Mouse (Mus musculus): ENCODE data around the gene Ano5. TPM values are rescaled to one million over a fixed set of nuclear protein-coding genes. Genes with fewer than 3 reads are reported as not detected.

The Ano5 gene
- total and polyA plus RNA-seq, 3 experiments, result 0.11 TPM; not detected in 2

GRCm38 (mm10) chr7:51632543-51633229 is 121.9 kb downstream of the Ano5 start:
- Histone ChIP-seq H3K4me1 (ENCODE audit: insufficient read depth, low read depth, low read length) (no peaks in the 10 kb centered on the region), H3K27me3 (ENCODE audit: insufficient read depth, low read length) (no peaks in the 10 kb centered on the region), H3K9me3 (replicated peaks) (no peaks in the 10 kb centered on the region), H3K36me3 (replicated peaks) (no peaks in the 10 kb centered on the region), H3K4me3 (ENCODE audit: low read depth, low read length) (no peak overlapping the region)
- ATAC-seq (ENCODE audit: extremely low read depth, insufficient number of reproducible peaks, low FRiP score, poor library complexity, severe bottlenecking), result no peak
- TF ChIP-seq TAL1 (conservative IDR thresholded peaks at IDR 0.05; ENCODE audit: low read depth, low read length), result no peak
- TF ChIP-seq GATA1 (IDR thresholded peaks at IDR 0.05; ENCODE audit: borderline replicate concordance, low read length), result no peak
- no peak for TF ChIP-seq GATA2 (IDR thresholded peaks at IDR 0.05; ENCODE audit: borderline replicate concordance, low read depth, low read length)
- TF ChIP-seq POLR2AphosphoS5 (IDR thresholded peaks at IDR 0.05; ENCODE audit: insufficient replicate concordance, low read depth, low read length), result no peak
- TF ChIP-seq CTCF (IDR thresholded peaks at IDR 0.05; ENCODE audit: low read depth, low read length), result no peak
- DNase-seq (ENCODE audit: low spot score), result no peak

GRCm38 (mm10) chr7:51633230-51633844 is 122.5 kb downstream of the Ano5 start:
- no peaks in the 10 kb centered on the region for H3K36me3 ChIP-seq (replicated peaks)
- TF ChIP-seq GATA1 (IDR thresholded peaks at IDR 0.05; ENCODE audit: borderline replicate concordance, low read length) (no peak), POLR2AphosphoS5 (IDR thresholded peaks at IDR 0.05; ENCODE audit: insufficient replicate concordance, low read depth, low read length) (no peak), CTCF (IDR thresholded peaks at IDR 0.05; ENCODE audit: low read depth, low read length) (no peak), GATA2 (IDR thresholded peaks at IDR 0.05; ENCODE audit: borderline replicate concordance, low read depth, low read length) (no peak), TAL1 (conservative IDR thresholded peaks at IDR 0.05; ENCODE audit: low read depth, low read length) (no peak)
- no peaks in the 10 kb centered on the region for H3K9me3 ChIP-seq (replicated peaks)
- no peak overlapping the region for H3K4me3 ChIP-seq (ENCODE audit: low read depth, low read length)
- H3K27me3 ChIP-seq (ENCODE audit: insufficient read depth, low read length), result no peaks in the 10 kb centered on the region
- no peak for DNase-seq (ENCODE audit: low spot score)
- no peaks in the 10 kb centered on the region for H3K4me1 ChIP-seq (ENCODE audit: insufficient read depth, low read depth, low read length)
- ATAC-seq (ENCODE audit: extremely low read depth, insufficient number of reproducible peaks, low FRiP score, poor library complexity, severe bottlenecking), result no peak

Other genes with a start within 250 kb of the Ano5 start
- gene Slc17a6, start 111.0 kb downstream of the Ano5 start, total RNA-seq (2014; fragmentation: Nextera tagmentation), result not detected in 2 replicates
- 0.16 TPM in 1 of 2 replicates, not detected in the other for gene Slc17a6, start 111.0 kb downstream of the Ano5 start, total RNA-seq (2017)
- gene Slc17a6, start 111.0 kb downstream of the Ano5 start, polyA plus RNA-seq (2012), result not detected in 2 replicates